Mouse (Mus musculus) ES-E14 (cell line): ENCODE results near the gene Smco3.

Experiments used
- CHD2 ChIP-seq: IDR thresholded peaks from 2 replicates; pipeline ENCODE4 v1.6.1; 2014; ENCODE audit warnings: mild to moderate bottlenecking, low read depth, low read length, inconsistent platforms
- HCFC1 ChIP-seq: IDR thresholded peaks from 2 replicates; pipeline ENCODE4 v1.6.1; 2012; ENCODE audit warnings: low read length, inconsistent platforms, borderline replicate concordance; ENCODE audit not compliant: insufficient read depth
- MAFK ChIP-seq: IDR thresholded peaks from 2 replicates; pipeline ENCODE4 v1.6.1; 2014; ENCODE audit warnings: mild to moderate bottlenecking, low read depth, low read length, inconsistent platforms; ENCODE audit not compliant: insufficient read depth
- ZC3H11A ChIP-seq: IDR thresholded peaks from 2 replicates; pipeline ENCODE4 v1.6.1; 2012; ENCODE audit warnings: low read depth, mild to moderate bottlenecking, inconsistent platforms, low read length, borderline replicate concordance
- ZNF384 ChIP-seq: IDR thresholded peaks from 2 replicates; pipeline ENCODE4 v1.6.1; 2012; ENCODE audit warnings: low read depth, low read length, inconsistent platforms

- TF ChIP-seq ZNF384 (no peak), MAFK (no peak), CHD2 (no peak), ZC3H11A (no peak), HCFC1 (no peak)
These were observed 13.1 kb upstream of the Smco3 start for GRCm38 (mm10) chr6:136848399-136848798.
